Mouse (Mus musculus) CH12.LX (cell line): ENCODE measurements at regions not wholly inside any gene's neighbourhood (a gene's known extent, or its start where the extent isn't known, plus 50 kb on each side); places are given as distances from the start of the nearest gene placed in this dataset.

Experiments
- BHLHE40 ChIP-seq: IDR thresholded peaks from 2 replicates; pipeline ENCODE4 v1.6.1; 2011; ENCODE audit warnings: mild to moderate bottlenecking, low read depth, low read length, improper control_type of control experiment
- IRF4 ChIP-seq: IDR thresholded peaks from 2 replicates; pipeline ENCODE4 v1.6.1; 2014; ENCODE audit warnings: low read depth, mild to moderate bottlenecking, inconsistent platforms, low read length, improper control_type of control experiment

DNA sequence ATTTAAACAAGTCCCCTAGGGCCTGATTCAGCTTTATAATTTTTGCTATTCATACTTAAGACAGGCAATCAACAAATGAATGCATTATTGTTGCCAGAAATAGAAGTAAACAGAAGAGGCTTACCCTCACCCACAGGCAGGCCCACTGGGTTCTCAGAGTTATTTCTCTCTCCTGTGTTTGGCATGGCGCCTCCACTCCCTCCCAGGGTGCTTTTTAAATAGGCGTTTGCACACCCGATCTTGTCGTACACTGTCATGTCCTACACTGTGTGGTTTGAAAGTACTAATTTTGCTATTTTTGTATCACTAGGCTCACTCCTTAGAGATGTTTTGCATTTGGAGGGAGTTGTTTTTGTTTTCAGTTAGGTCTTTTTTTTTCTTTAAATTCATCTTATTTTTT lies 72.1 kb upstream of the Arpp21 start:
- TF ChIP-seq BHLHE40 (no peak), IRF4 (no peak)
